Mouse (Mus musculus) CH12.LX (cell line): ENCODE results near the gene Card10. TPM values are rescaled to one million over a fixed set of nuclear protein-coding genes. Genes with fewer than 3 reads are reported as not detected.

Source experiments
- DNase-seq: peaks from one replicate; pipeline ENCODE4 v3.0.0-alpha.2; 2013; ENCODE audit errors: extremely low read depth
- H3K27ac ChIP-seq: 2 replicates; pipeline ENCODE4 v1.5.1; 2012; ENCODE audit warnings: low read depth, mild to moderate bottlenecking, control low read depth, moderate library complexity; ENCODE audit not compliant: insufficient read depth
- H3K27me3 ChIP-seq: replicated peaks from 2 replicates; pipeline ENCODE3; 2012; ENCODE audit warnings: inconsistent platforms
- H3K36me3 ChIP-seq, 2 experiments: replicated peaks in 1 of 2; 2 replicates each; pipeline versions ENCODE3 to v1.6.1; 2012; ENCODE audit warnings: inconsistent platforms in 1 of 2, low read length in 1 of 2, mild to moderate bottlenecking in 1 of 2, mixed read lengths in 1 of 2, moderate library complexity in 1 of 2; ENCODE audit not compliant: control insufficient read depth in 1 of 2, insufficient read depth in 1 of 2
- H3K4me1 ChIP-seq, 2 experiments: 2 replicates each; pipeline ENCODE4 v1.6.1; 2012; ENCODE audit warnings: inconsistent platforms in 1 of 2, moderate library complexity in 1 of 2; ENCODE audit not compliant: insufficient read depth in 2 of 2, control insufficient read depth in 1 of 2
- H3K4me2 ChIP-seq: 2 replicates; pipeline ENCODE4 v1.6.1; 2012; ENCODE audit warnings: low read depth, mild to moderate bottlenecking, control low read depth; ENCODE audit not compliant: poor library complexity, insufficient read depth, severe bottlenecking
- H3K4me3 ChIP-seq, 3 experiments: fragments of 150-350 bp in 1 of 3; sonication (generic) in 1 of 3; replicated peaks in 1 of 3; 2 replicates each; pipeline versions ENCODE3 to v1.5.1; 2011 to 2012; ENCODE audit warnings: low read depth in 2 of 3, low read length in 2 of 3, mild to moderate bottlenecking in 2 of 3, moderate library complexity in 2 of 3, control low read depth in 1 of 3, improper control_type of control experiment in 1 of 3, inconsistent platforms in 1 of 3, mixed read lengths in 1 of 3; ENCODE audit not compliant: poor library complexity in 1 of 3
- H3K79me2 ChIP-seq: replicated peaks from 2 replicates; pipeline ENCODE4 v1.6.1; 2012; ENCODE audit warnings: mild to moderate bottlenecking, moderate library complexity; ENCODE audit not compliant: control insufficient read depth, poor library complexity, insufficient read depth, severe bottlenecking; ENCODE audit errors: extremely low read depth
- H3K9ac ChIP-seq: 2 replicates; pipeline ENCODE4 v1.6.1; 2012; ENCODE audit warnings: low read depth, mild to moderate bottlenecking, control low read depth, moderate library complexity; ENCODE audit not compliant: insufficient read depth
- H3K9me3 ChIP-seq: replicated peaks from 2 replicates; pipeline ENCODE3; 2012; ENCODE audit warnings: low read length, inconsistent platforms, mixed read lengths
- BHLHE40 ChIP-seq: IDR thresholded peaks from 2 replicates; pipeline ENCODE4 v1.6.1; 2011; ENCODE audit warnings: mild to moderate bottlenecking, low read depth, low read length, improper control_type of control experiment
- CHD1 ChIP-seq: IDR thresholded peaks from 2 replicates; pipeline ENCODE4 v1.6.1; 2012; ENCODE audit warnings: low read depth, low read length, improper control_type of control experiment, inconsistent platforms
- CHD2 ChIP-seq: IDR thresholded peaks from 2 replicates; pipeline ENCODE4 v1.6.1; 2011; ENCODE audit warnings: low read length, improper control_type of control experiment
- CTCF ChIP-seq, 2 experiments: IDR thresholded peaks in 1 of 2; conservative IDR thresholded peaks in 1 of 2; 2 replicates each; pipeline ENCODE4 v1.5.1; 2011 to 2012; ENCODE audit warnings: low read depth in 2 of 2, low read length in 2 of 2, improper control_type of control experiment in 1 of 2, inconsistent platforms in 1 of 2, mild to moderate bottlenecking in 1 of 2, moderate library complexity in 1 of 2
- E2F4 ChIP-seq: IDR thresholded peaks from 2 replicates; pipeline ENCODE4 v1.6.1; 2011; ENCODE audit warnings: low read depth, low read length, improper control_type of control experiment; ENCODE audit not compliant: insufficient replicate concordance
- ELF1 ChIP-seq: IDR thresholded peaks from 2 replicates; pipeline ENCODE4 v1.6.1; 2014; ENCODE audit warnings: low read depth, mild to moderate bottlenecking, inconsistent platforms, low read length, improper control_type of control experiment
- EP300 ChIP-seq: IDR thresholded peaks from 2 replicates; pipeline ENCODE4 v1.6.1; 2011; ENCODE audit warnings: low read length, improper control_type of control experiment
- ETS1 ChIP-seq: conservative IDR thresholded peaks from 2 replicates; pipeline ENCODE4 v1.6.1; 2012; ENCODE audit warnings: low read depth, mild to moderate bottlenecking, inconsistent platforms, low read length, improper control_type of control experiment, moderate library complexity
- GABPA ChIP-seq: IDR thresholded peaks from 2 replicates; pipeline ENCODE4 v1.6.1; 2012; ENCODE audit warnings: low read depth, low read length, improper control_type of control experiment, inconsistent platforms; ENCODE audit not compliant: insufficient replicate concordance
- IRF4 ChIP-seq: IDR thresholded peaks from 2 replicates; pipeline ENCODE4 v1.6.1; 2014; ENCODE audit warnings: low read depth, mild to moderate bottlenecking, inconsistent platforms, low read length, improper control_type of control experiment
- JUN ChIP-seq: IDR thresholded peaks from 2 replicates; pipeline ENCODE4 v1.6.1; 2011; ENCODE audit warnings: low read depth, mild to moderate bottlenecking, low read length, improper control_type of control experiment, moderate library complexity; ENCODE audit not compliant: insufficient read depth
- JUND ChIP-seq: conservative IDR thresholded peaks from 2 replicates; pipeline ENCODE4 v1.6.1; 2011; ENCODE audit warnings: low read depth, low read length, improper control_type of control experiment
- KAT2A ChIP-seq: IDR thresholded peaks from 2 replicates; pipeline ENCODE4 v1.6.1; 2012; ENCODE audit warnings: low read length, improper control_type of control experiment, inconsistent platforms; ENCODE audit not compliant: insufficient replicate concordance
- MAFK ChIP-seq: IDR thresholded peaks from 2 replicates; pipeline ENCODE4 v1.6.1; 2011; ENCODE audit warnings: low read length, improper control_type of control experiment; ENCODE audit not compliant: insufficient replicate concordance
- MAX ChIP-seq: IDR thresholded peaks from 2 replicates; pipeline ENCODE4 v1.6.1; 2011; ENCODE audit warnings: low read length, improper control_type of control experiment
- MAZ ChIP-seq: IDR thresholded peaks from 2 replicates; pipeline ENCODE4 v1.6.1; 2012; ENCODE audit warnings: low read depth, mild to moderate bottlenecking, inconsistent platforms, low read length, improper control_type of control experiment, moderate library complexity
- MEF2A ChIP-seq: IDR thresholded peaks from 2 replicates; pipeline ENCODE4 v1.6.1; 2014; ENCODE audit warnings: low read depth, mild to moderate bottlenecking, inconsistent platforms, low read length, improper control_type of control experiment, borderline replicate concordance
- MXI1 ChIP-seq: IDR thresholded peaks from 2 replicates; pipeline ENCODE4 v1.6.1; 2011; ENCODE audit warnings: mild to moderate bottlenecking, low read depth, low read length, improper control_type of control experiment
- MYC ChIP-seq: IDR thresholded peaks from 2 replicates; pipeline ENCODE4 v1.6.1; 2011; ENCODE audit warnings: low read depth, mild to moderate bottlenecking, improper control_type of control experiment, low read length
- NELFE ChIP-seq: IDR thresholded peaks from 2 replicates; pipeline ENCODE4 v1.6.1; 2011; ENCODE audit warnings: low read depth, low read length, improper control_type of control experiment
- NRF1 ChIP-seq: IDR thresholded peaks from 2 replicates; pipeline ENCODE4 v1.6.1; 2014; ENCODE audit warnings: low read depth, mild to moderate bottlenecking, inconsistent platforms, low read length, improper control_type of control experiment, moderate library complexity
- PAX5 ChIP-seq: IDR thresholded peaks from 2 replicates; pipeline ENCODE4 v1.6.1; 2012; ENCODE audit warnings: low read length, inconsistent platforms, mixed read lengths
- POLR2A ChIP-seq: IDR thresholded peaks from 2 replicates; pipeline ENCODE4 v1.6.1; 2011; ENCODE audit warnings: low read depth, mild to moderate bottlenecking, improper control_type of control experiment, low read length
- POLR2AphosphoS2 ChIP-seq: IDR thresholded peaks from 2 replicates; pipeline ENCODE4 v1.6.1; 2011; ENCODE audit warnings: low read depth, low read length, improper control_type of control experiment
- RAD21 ChIP-seq: IDR thresholded peaks from 2 replicates; pipeline ENCODE4 v1.6.1; 2011; ENCODE audit warnings: low read depth, mild to moderate bottlenecking, low read length, improper control_type of control experiment, moderate library complexity
- RCOR1 ChIP-seq: conservative IDR thresholded peaks from 2 replicates; pipeline ENCODE4 v1.6.1; 2012; ENCODE audit warnings: low read depth, mild to moderate bottlenecking, inconsistent platforms, low read length, improper control_type of control experiment
- SIN3A ChIP-seq: IDR thresholded peaks from 2 replicates; pipeline ENCODE4 v1.6.1; 2012; ENCODE audit warnings: low read length, improper control_type of control experiment, inconsistent platforms
- SMC3 ChIP-seq: IDR thresholded peaks from 2 replicates; pipeline ENCODE4 v1.6.1; 2011; ENCODE audit warnings: low read depth, low read length, improper control_type of control experiment
- TBP ChIP-seq: conservative IDR thresholded peaks from 2 replicates; pipeline ENCODE4 v1.6.1; 2011; ENCODE audit warnings: low read depth, low read length, improper control_type of control experiment
- TCF12 ChIP-seq: IDR thresholded peaks from 2 replicates; pipeline ENCODE4 v1.6.1; 2014; ENCODE audit warnings: low read depth, mild to moderate bottlenecking, inconsistent platforms, low read length, improper control_type of control experiment
- UBTF ChIP-seq: IDR thresholded peaks from 2 replicates; pipeline ENCODE4 v1.6.1; 2012; ENCODE audit warnings: low read depth, mild to moderate bottlenecking, inconsistent platforms, low read length, improper control_type of control experiment, moderate library complexity
- USF1 ChIP-seq: IDR thresholded peaks from 2 replicates; pipeline ENCODE4 v1.6.1; 2014; ENCODE audit warnings: low read depth, mild to moderate bottlenecking, inconsistent platforms, low read length, improper control_type of control experiment
- USF2 ChIP-seq: conservative IDR thresholded peaks from 2 replicates; pipeline ENCODE4 v1.6.1; 2011; ENCODE audit warnings: low read depth, low read length, improper control_type of control experiment
- ZC3H11A ChIP-seq: IDR thresholded peaks from 2 replicates; pipeline ENCODE4 v1.6.1; 2012; ENCODE audit warnings: low read depth, mild to moderate bottlenecking, inconsistent platforms, low read length, improper control_type of control experiment
- ZKSCAN1 ChIP-seq: IDR thresholded peaks from 2 replicates; pipeline ENCODE4 v1.6.1; 2012; ENCODE audit warnings: low read depth, inconsistent platforms, low read length, improper control_type of control experiment, borderline replicate concordance
- ZMIZ1 ChIP-seq: IDR thresholded peaks from 2 replicates; pipeline ENCODE4 v1.6.1; 2012; ENCODE audit warnings: low read depth, mild to moderate bottlenecking, inconsistent platforms, low read length, improper control_type of control experiment
- ZNF384 ChIP-seq: IDR thresholded peaks from 2 replicates; pipeline ENCODE4 v1.6.1; 2012; ENCODE audit warnings: low read depth, low read length, improper control_type of control experiment, inconsistent platforms
- dilution Hi-C: fragments of 300-500 bp; cut with MboI; formaldehyde crosslinking; loops from 2 replicates; pipeline ENCODE4 v1.14.3; 2020; ENCODE audit warnings: low sequenced_read_pairs; ENCODE audit not compliant: extremely low pct_unique_long_range_greater_than_20kb, extremely low pct_ligation_motif_present
- in situ Hi-C: fragments of 300-500 bp; cut with MboI; formaldehyde crosslinking; loops from 3 replicates; pipeline ENCODE4 v1.14.3; 2019; ENCODE audit warnings: low sequenced_read_pairs, low pct_ligation_motif_present, low pct_unique_long_range_greater_than_20kb, mixed read lengths
- polyA plus RNA-seq: library from polyadenylated mRNA; unstranded; fragments of >175 nt; gene quantifications from 2 replicates; pipeline ENCODE4 v1.2.1, GENCODE M21; 2012; ENCODE audit warnings: low read depth; ENCODE audit not compliant: insufficient read length
- total RNA-seq, 2 experiments: library from RNA; depleted of rRNA; stranded (reverse); fragments of 300-350 nt in 1 of 2; fragments of >200 nt in 1 of 2; gene quantifications; 2 replicates each; pipeline ENCODE4 v1.2.3; 2012 to 2014

Card10 gene
- total and polyA plus RNA-seq, 3 experiments = 0.08 TPM; not detected in 2

DNA sequence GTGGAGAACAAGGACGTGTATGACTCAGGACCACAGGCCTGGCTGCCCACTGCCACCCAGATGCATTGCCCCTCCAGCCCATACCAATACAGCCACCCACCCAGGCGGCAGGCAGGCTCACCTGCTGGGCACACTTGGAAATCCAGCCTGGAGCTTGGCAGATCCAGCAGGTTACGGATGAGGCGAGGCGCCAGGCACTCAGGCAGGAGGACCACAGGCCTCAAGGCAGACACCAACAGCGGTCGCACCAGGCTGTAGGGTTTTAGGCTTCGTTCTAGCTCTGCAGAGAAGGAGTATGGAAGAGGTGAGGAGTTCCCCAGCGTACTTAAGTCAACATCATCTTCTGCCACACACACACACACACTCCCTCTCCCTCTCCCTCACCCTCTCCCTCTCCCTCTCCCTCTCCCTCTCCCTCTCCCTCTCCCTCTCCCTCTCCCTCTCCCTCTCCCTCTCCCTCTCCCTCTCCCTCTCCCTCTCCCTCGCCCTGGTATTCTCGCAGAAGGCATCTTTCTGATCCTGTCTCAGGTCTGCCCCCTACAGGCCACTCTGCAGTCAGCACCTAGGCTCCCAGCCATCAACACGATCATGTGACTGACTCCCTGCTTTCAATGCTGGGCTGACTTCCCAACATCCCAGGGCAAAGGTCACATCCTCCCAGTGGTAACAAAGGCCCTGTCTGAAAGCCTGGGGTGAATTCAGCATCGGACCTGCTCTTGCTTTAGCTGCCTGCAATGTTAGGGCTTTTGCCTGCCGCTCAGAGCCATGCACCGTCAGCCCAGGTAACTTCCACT, 24.6 kb downstream of the Card10 start:
- in situ Hi-C loops = no loop called here
- Histone ChIP-seq H3K4me3 (no peak overlapping the region), H3K9me3 (peaks cover 3% of the 10 kb centered on the region), H3K4me2 (no peak overlapping the region), H3K4me1 (peaks cover 6 to 44% of the 10 kb centered on the region in 2 experiments), H3K27me3 (peaks cover 23% of the 10 kb centered on the region), H3K27ac (no peak overlapping the region), H3K36me3 (no peaks in the 10 kb centered on the region), H3K9ac (no peak overlapping the region), H3K79me2 (no peaks in the 10 kb centered on the region)
- TF ChIP-seq MEF2A = no peak
- TF ChIP-seq ZKSCAN1 = no peak
- TF ChIP-seq JUND = no peak
- TF ChIP-seq E2F4 = no peak
- TF ChIP-seq USF2 = peak; percentile 69
- TF ChIP-seq ZNF384 = no peak
- TF ChIP-seq KAT2A = no peak
- TF ChIP-seq MAZ = no peak
- no peak for TF ChIP-seq JUN
- TF ChIP-seq BHLHE40 = no peak
- TF ChIP-seq USF1 = peak; percentile 75
- TF ChIP-seq IRF4 = no peak
- TF ChIP-seq CHD2 = no peak
- TF ChIP-seq MAX = peak; percentile 22; the same call in 1 of the 2 replicates
- TF ChIP-seq CHD1 = no peak
- no peak for TF ChIP-seq ELF1
- no peak for TF ChIP-seq RCOR1
- no peak for TF ChIP-seq TCF12
- no peak for TF ChIP-seq TBP
- TF ChIP-seq EP300 = no peak
- TF ChIP-seq POLR2A = no peak
- peak; percentile 60 to 73 for TF ChIP-seq CTCF (conservative IDR thresholded peaks at IDR 0.05 in 1 of 2, IDR thresholded peaks at IDR 0.05 in 1 of 2; ENCODE audit: low read depth in 2 of 2, low read length in 2 of 2)
- no peak for TF ChIP-seq UBTF
- TF ChIP-seq MAFK = no peak
- TF ChIP-seq SIN3A = no peak
- no peak for TF ChIP-seq PAX5
- TF ChIP-seq SMC3 = peak; percentile 54
- TF ChIP-seq NELFE = no peak
- no peak for TF ChIP-seq MYC
- TF ChIP-seq GABPA = no peak
- no peak for TF ChIP-seq POLR2AphosphoS2
- no peak for TF ChIP-seq MXI1
- no peak for TF ChIP-seq NRF1
- TF ChIP-seq ZC3H11A = no peak
- TF ChIP-seq ZMIZ1 = no peak
- no peak for TF ChIP-seq ETS1
- TF ChIP-seq RAD21 = peak; percentile 55
- peak; percentile 64 for DNase-seq
- dilution Hi-C loops = no loop called here
